Mouse (Mus musculus): ENCODE measurements at regions not wholly inside any gene's neighbourhood (a gene's known extent, or its start where the extent isn't known, plus 50 kb on each side); places are given as distances from the start of the nearest gene placed in this dataset.

DNA sequence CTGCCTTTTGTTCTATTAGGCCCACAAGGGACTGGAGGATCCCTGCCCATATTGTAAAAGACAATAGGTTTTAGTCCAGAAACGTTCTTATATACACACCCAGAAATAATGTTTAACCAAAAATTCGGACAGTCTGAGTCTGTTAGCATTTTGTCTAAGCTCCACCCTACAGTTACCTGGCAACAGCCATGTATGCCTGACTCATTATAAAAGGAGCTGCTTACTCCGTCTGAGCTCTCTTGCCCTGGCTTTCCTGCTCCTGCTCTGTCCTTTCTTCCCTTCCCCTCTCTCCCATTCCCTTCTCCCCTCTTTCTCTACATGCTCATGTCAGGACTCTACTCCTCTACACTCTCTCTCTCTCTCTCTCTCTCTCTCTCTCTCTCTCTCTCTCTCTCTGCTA lies 139.7 kb upstream of the Lrrn1 start:
- no peak for TF ChIP-seq POLR2A (IDR thresholded peaks at IDR 0.05; ENCODE audit: low read depth, low read length)
- TF ChIP-seq CTCF (IDR thresholded peaks at IDR 0.05; ENCODE audit: borderline replicate concordance, insufficient read depth, low read length): no peak
